Mouse (Mus musculus) embryonic fibroblast, embryonic 13.5 days (primary cell): ENCODE results near the gene Rtkn2. TPM values are rescaled to one million over a fixed set of nuclear protein-coding genes. Genes with fewer than 3 reads are reported as not detected.
"Not testable (repeated sequence)": the region's sequence is repeated elsewhere in the genome, so short reads cannot be mapped to it uniquely, and the experiment has no call there.

Source experiments
- H3K27ac ChIP-seq: 2 replicates; pipeline ENCODE4 v1.5.1; 2012; ENCODE audit warnings: low read length, control low read depth, inconsistent platforms; ENCODE audit not compliant: insufficient read depth
- H3K4me1 ChIP-seq: 2 replicates; pipeline ENCODE4 v1.6.1; 2011; ENCODE audit warnings: low read length; ENCODE audit not compliant: control insufficient read depth, insufficient read depth
- H3K4me3 ChIP-seq: 2 replicates; pipeline ENCODE4 v1.5.1; 2011; ENCODE audit warnings: mild to moderate bottlenecking, control low read depth, low read length; ENCODE audit not compliant: insufficient read depth
- CTCF ChIP-seq: IDR thresholded peaks from 2 replicates; pipeline ENCODE4 v1.5.1; 2011; ENCODE audit warnings: mild to moderate bottlenecking, control low read depth, low read length, moderate library complexity, borderline replicate concordance; ENCODE audit not compliant: insufficient read depth
- POLR2A ChIP-seq: IDR thresholded peaks from 2 replicates; pipeline ENCODE4 v1.6.1; 2011; ENCODE audit warnings: low read depth, mild to moderate bottlenecking, control low read depth, low read length, moderate library complexity
- polyA plus RNA-seq: library from polyadenylated mRNA; stranded (reverse); fragments of >200 nt; gene quantifications from 2 replicates; pipeline ENCODE4 v1.2.4, GENCODE M21; 2011; ENCODE audit warnings: low read depth; ENCODE audit not compliant: missing spikeins, insufficient read length

Gene Rtkn2
- polyA plus RNA-seq, 1 experiment, result 3.0 TPM

- no peak for TF ChIP-seq POLR2A
- no peak for TF ChIP-seq CTCF
- peaks cover 30% of the 10 kb centered on the region for H3K4me1 ChIP-seq
- no peak overlapping the region for H3K4me3 ChIP-seq
- peak overlapping the region; percentile 92 for H3K27ac ChIP-seq
Measured at GRCm38 (mm10) chr10:68087722-68088121, 108.4 kb downstream of the Rtkn2 start.

GRCm38 (mm10) chr10:68089435-68090196, 110.2 kb downstream of the Rtkn2 start:
- Histone ChIP-seq H3K4me1 (peaks cover 30% of the 10 kb centered on the region), H3K4me3 (no peak overlapping the region), H3K27ac (peak overlapping the region; percentile 96)
- TF ChIP-seq POLR2A (no peak), CTCF (no peak)

DNA sequence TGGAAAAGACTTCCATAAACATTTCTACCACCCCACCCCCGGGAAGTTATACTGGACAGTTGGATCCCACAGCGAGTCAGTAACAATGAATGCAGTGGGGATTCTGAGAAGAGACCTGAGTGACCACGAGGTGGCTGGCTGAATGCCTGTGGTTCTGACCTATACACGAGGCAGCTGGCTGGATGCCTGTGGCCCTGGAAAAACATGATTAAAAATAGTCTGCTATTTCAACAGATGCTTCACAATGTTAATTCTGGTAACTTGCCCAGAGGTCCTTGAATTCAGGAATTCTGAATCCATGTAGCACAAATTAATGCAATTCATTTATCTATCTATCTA, 110.8 kb downstream of the Rtkn2 start:
- Histone ChIP-seq H3K4me3 (no peak overlapping the region), H3K27ac (peak overlapping the region; percentile 96), H3K4me1 (peaks cover 30% of the 10 kb centered on the region)
- no peak for TF ChIP-seq CTCF
- 0 out of 2 replicates have a peak, but pooled peaks have one; percentile 19 for TF ChIP-seq POLR2A

DNA sequence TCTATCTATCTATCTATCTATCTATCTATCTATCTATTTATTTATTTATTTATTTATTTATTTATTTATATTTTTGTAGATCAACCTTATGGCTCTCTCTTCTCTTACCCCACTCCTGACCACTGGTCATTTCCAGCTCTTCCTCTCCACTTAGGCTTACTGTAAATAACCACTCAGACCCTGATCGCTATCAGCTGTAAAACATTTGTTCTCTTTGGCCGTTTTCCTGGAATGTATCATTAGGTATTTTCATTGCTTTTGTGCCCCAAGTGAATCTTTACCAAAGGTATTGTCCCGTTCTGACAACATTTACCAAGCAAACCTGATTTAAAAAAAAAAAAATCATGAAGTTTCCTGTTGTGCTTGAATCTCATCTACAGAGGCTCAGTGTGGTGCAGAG, 111.2 kb downstream of the Rtkn2 start:
- TF ChIP-seq POLR2A (no peak), CTCF (no peak)
- H3K27ac ChIP-seq, result peak overlapping the region; percentile 95
- H3K4me1 ChIP-seq, result peaks cover 30% of the 10 kb centered on the region
- no peak overlapping the region for H3K4me3 ChIP-seq

GRCm38 (mm10) chr10:68091011-68091410, 111.6 kb downstream of the Rtkn2 start:
- H3K4me3 ChIP-seq, result no peak overlapping the region
- H3K27ac ChIP-seq, result peak overlapping the region; percentile 95
- TF ChIP-seq CTCF, result no peak
- no peak for TF ChIP-seq POLR2A
- H3K4me1 ChIP-seq, result peaks cover 30% of the 10 kb centered on the region

GRCm38 (mm10) chr10:68091840-68092239, 112.5 kb downstream of the Rtkn2 start:
- TF ChIP-seq CTCF, result no peak
- Histone ChIP-seq H3K4me3 (no peak overlapping the region), H3K4me1 (peaks cover 27% of the 10 kb centered on the region), H3K27ac (peak overlapping the region; percentile 95)

DNA sequence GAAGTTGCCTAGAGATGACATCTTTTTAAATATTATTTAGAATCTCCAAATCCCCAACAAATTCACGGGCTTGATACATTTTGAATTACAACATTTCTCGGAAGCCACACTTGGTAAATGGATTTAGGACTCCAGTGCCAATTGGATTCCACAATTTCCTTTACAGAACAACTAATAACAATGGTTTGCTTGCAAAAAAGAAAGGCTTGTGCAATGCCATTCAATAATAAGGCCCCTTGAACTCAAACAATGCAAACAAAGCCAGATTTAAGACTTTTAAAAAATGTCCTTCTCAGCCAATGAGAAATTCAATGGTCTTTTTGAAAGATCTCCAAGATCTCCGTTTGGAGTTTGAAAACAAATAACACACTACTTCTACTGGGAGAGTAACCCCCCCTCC, 114.1 kb downstream of the Rtkn2 start:
- Histone ChIP-seq H3K4me1 (peaks cover 20% of the 10 kb centered on the region), H3K4me3 (no peak overlapping the region), H3K27ac (no peak overlapping the region; the same call in 1 of the 2 replicates)
- TF ChIP-seq CTCF (no peak), POLR2A (no peak)

GRCm38 (mm10) chr10:68095136-68095535, 115.8 kb downstream of the Rtkn2 start:
- Histone ChIP-seq H3K4me3 (no peak overlapping the region), H3K4me1 (0 out of 2 replicates have a peak, but pooled peaks cover 11% of the 10 kb centered on the region), H3K27ac (0 out of 2 replicates have a peak overlapping the region, but pooled peaks have one; percentile 14)
- TF ChIP-seq POLR2A (no peak), CTCF (no peak)

DNA sequence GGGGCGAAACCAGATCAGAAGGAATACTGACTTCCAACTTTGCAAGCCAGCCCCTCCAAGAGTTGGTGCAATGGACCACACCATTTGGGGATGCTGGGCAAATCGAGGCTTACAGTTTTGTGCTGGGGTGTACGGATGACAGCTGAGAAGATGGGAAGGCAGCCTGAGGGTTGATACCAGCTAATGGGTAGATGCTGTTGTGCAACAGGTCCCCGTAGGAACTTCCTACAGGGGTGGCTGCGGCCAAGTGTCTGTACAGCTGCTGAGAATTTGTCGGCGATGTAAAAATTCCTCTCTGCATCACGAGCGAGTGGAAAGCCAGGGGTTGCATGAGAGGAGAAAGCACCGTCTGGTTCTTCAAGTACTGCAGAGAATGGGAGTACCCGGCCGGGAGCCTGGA, 117.0 kb downstream of the Rtkn2 start:
- TF ChIP-seq CTCF (no peak), POLR2A (no peak)
- 0 out of 2 replicates have a peak, but pooled peaks cover 4% of the 10 kb centered on the region for H3K4me1 ChIP-seq
- no peak overlapping the region for H3K27ac ChIP-seq
- H3K4me3 ChIP-seq, result no peak overlapping the region

GRCm38 (mm10) chr10:68097821-68098675, 118.7 kb downstream of the Rtkn2 start:
- H3K27ac ChIP-seq, result no peak overlapping the region
- peaks cover 7% of the 10 kb centered on the region for H3K4me1 ChIP-seq

DNA sequence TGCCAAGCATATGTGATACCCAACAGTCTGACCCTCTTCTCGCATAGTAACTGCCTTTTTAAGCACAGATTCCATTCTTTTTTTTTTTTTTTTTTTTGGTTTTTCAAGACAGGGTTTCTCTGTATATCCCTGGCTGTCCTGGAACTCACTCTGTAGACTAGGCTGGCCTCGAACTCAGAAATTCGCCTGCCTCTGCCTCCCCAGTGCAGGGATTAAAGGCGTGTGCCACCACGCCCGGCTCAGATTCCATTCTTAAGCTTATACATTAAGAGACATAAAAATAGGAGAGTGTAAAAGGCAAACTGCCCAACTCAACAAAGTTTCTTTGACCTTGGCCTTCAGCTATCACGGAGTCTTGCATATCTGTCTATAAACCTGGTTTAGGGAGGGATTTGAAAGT, 120.4 kb downstream of the Rtkn2 start:
- not testable (repeated sequence) for H3K27ac ChIP-seq, H3K4me3 ChIP-seq
- peaks cover 13% of the 10 kb centered on the region for H3K4me1 ChIP-seq

More at GRCm38 (mm10) chr10:68097821-68098675, 118.7 kb downstream of the Rtkn2 start:
- no peak overlapping the region for H3K4me3 ChIP-seq
- TF ChIP-seq CTCF, result no peak
- no peak for TF ChIP-seq POLR2A
